Mouse (Mus musculus): Measurements from ENCODE around the gene Gna11. TPM values are rescaled to one million over a fixed set of nuclear protein-coding genes. Genes with fewer than 3 reads are reported as not detected.

Gna11 gene
- polyA plus RNA-seq, 2 experiments: 89.1 to 97.4 TPM

- no peak overlapping the region for H3K4me3 ChIP-seq (replicated peaks; ENCODE audit: low read length)
- ATAC-seq (ENCODE audit: low FRiP score, low read depth) (no peak), DNase-seq (ENCODE audit: low spot score) (no peak)
- no peaks in the 10 kb centered on the region for H3K9me3 ChIP-seq (ENCODE audit: control insufficient read depth, low read length)
- TF ChIP-seq POLR2A (IDR thresholded peaks at IDR 0.05; ENCODE audit: borderline replicate concordance, extremely low read depth, insufficient read depth, insufficient read length): no peak
- H3K4me1 ChIP-seq (ENCODE audit: control insufficient read depth, insufficient read depth, low read length): peaks cover 12% of the 10 kb centered on the region
- peaks cover 40% of the 10 kb centered on the region for H3K36me3 ChIP-seq (ENCODE audit: control insufficient read depth, insufficient read depth, low read length)
- no peaks in the 10 kb centered on the region for H3K27me3 ChIP-seq (ENCODE audit: control insufficient read depth, insufficient read depth, low read length)
- peak overlapping the region; percentile 80; the same call in 1 of the 2 replicates for H3K9ac ChIP-seq (ENCODE audit: low read depth, low read length, severe bottlenecking)
- peak overlapping the region; percentile 96; the same call in 1 of the 2 replicates for H3K4me2 ChIP-seq (replicated peaks; ENCODE audit: low read depth, low read length, severe bottlenecking)
- WGBS: 80% methylated on average over 11 of the region's 11 CpGs
- no peak overlapping the region for H3K27ac ChIP-seq (replicated peaks; ENCODE audit: low read depth, low read length)
Observed at GRCm38 (mm10) chr10:81494260-81495041, 50.5 kb downstream of the Gna11 start.

GRCm38 (mm10) chr10:81493601-81494220, 51.3 kb downstream of the Gna11 start:
- Histone ChIP-seq H3K4me2 (replicated peaks; ENCODE audit: low read depth, low read length, severe bottlenecking) (no peak overlapping the region), H3K36me3 (ENCODE audit: control insufficient read depth, insufficient read depth, low read length) (peaks cover 47% of the 10 kb centered on the region), H3K4me1 (ENCODE audit: control insufficient read depth, insufficient read depth, low read length) (peaks cover 12% of the 10 kb centered on the region), H3K27me3 (ENCODE audit: control insufficient read depth, insufficient read depth, low read length) (no peaks in the 10 kb centered on the region), H3K9me3 (ENCODE audit: control insufficient read depth, low read length) (no peaks in the 10 kb centered on the region), H3K27ac (replicated peaks; ENCODE audit: low read depth, low read length) (no peak overlapping the region), H3K9ac (ENCODE audit: low read depth, low read length, severe bottlenecking) (no peak overlapping the region), H3K4me3 (replicated peaks; ENCODE audit: low read length) (no peak overlapping the region)
- 78% methylated on average over 8 of the region's 8 CpGs for WGBS
- no peak for ATAC-seq (ENCODE audit: low FRiP score, low read depth)
- no peak for DNase-seq (ENCODE audit: low spot score)
- no peak for TF ChIP-seq POLR2A (IDR thresholded peaks at IDR 0.05; ENCODE audit: borderline replicate concordance, extremely low read depth, insufficient read depth, insufficient read length)

GRCm38 (mm10) chr10:81492606-81493240, 52.3 kb downstream of the Gna11 start:
- Histone ChIP-seq H3K27ac (replicated peaks; ENCODE audit: low read depth, low read length) (no peak overlapping the region), H3K4me1 (ENCODE audit: control insufficient read depth, insufficient read depth, low read length) (peaks cover 12% of the 10 kb centered on the region), H3K9me3 (ENCODE audit: control insufficient read depth, low read length) (no peaks in the 10 kb centered on the region), H3K27me3 (ENCODE audit: control insufficient read depth, insufficient read depth, low read length) (no peaks in the 10 kb centered on the region), H3K9ac (ENCODE audit: low read depth, low read length, severe bottlenecking) (no peak overlapping the region), H3K4me2 (replicated peaks; ENCODE audit: low read depth, low read length, severe bottlenecking) (no peak overlapping the region), H3K4me3 (replicated peaks; ENCODE audit: low read length) (no peak overlapping the region), H3K36me3 (ENCODE audit: control insufficient read depth, insufficient read depth, low read length) (peaks cover 56% of the 10 kb centered on the region)
- no peak for TF ChIP-seq POLR2A (IDR thresholded peaks at IDR 0.05; ENCODE audit: borderline replicate concordance, extremely low read depth, insufficient read depth, insufficient read length)
- ATAC-seq (ENCODE audit: low FRiP score, low read depth) (no peak), DNase-seq (ENCODE audit: low spot score) (no peak)
- WGBS: 80% methylated on average over 11 of the region's 11 CpGs

- no peak overlapping the region for H3K9ac ChIP-seq (ENCODE audit: low read depth, low read length, severe bottlenecking)
- no peaks in the 10 kb centered on the region for H3K9me3 ChIP-seq (ENCODE audit: control insufficient read depth, low read length)
- ATAC-seq (ENCODE audit: low FRiP score, low read depth) (no peak), DNase-seq (ENCODE audit: low spot score) (no peak)
- H3K27me3 ChIP-seq (ENCODE audit: control insufficient read depth, insufficient read depth, low read length): no peaks in the 10 kb centered on the region
- WGBS: 92% methylated on average over 9 of the region's 9 CpGs
- TF ChIP-seq POLR2A (IDR thresholded peaks at IDR 0.05; ENCODE audit: borderline replicate concordance, extremely low read depth, insufficient read depth, insufficient read length): no peak
- no peak overlapping the region for H3K27ac ChIP-seq (replicated peaks; ENCODE audit: low read depth, low read length)
- H3K4me1 ChIP-seq (ENCODE audit: control insufficient read depth, insufficient read depth, low read length): peaks cover 12% of the 10 kb centered on the region
- H3K36me3 ChIP-seq (ENCODE audit: control insufficient read depth, insufficient read depth, low read length): peaks cover 71% of the 10 kb centered on the region
- no peak overlapping the region for H3K4me3 ChIP-seq (replicated peaks; ENCODE audit: low read length)
- no peak overlapping the region for H3K4me2 ChIP-seq (replicated peaks; ENCODE audit: low read depth, low read length, severe bottlenecking)
Observed at GRCm38 (mm10) chr10:81491018-81491417, 54.0 kb downstream of the Gna11 start.

GRCm38 (mm10) chr10:81489941-81490340, 55.0 kb downstream of the Gna11 start:
- WGBS: 79% methylated on average over 14 of the region's 14 CpGs
- TF ChIP-seq POLR2A (IDR thresholded peaks at IDR 0.05; ENCODE audit: borderline replicate concordance, extremely low read depth, insufficient read depth, insufficient read length): no peak
- ATAC-seq (ENCODE audit: low FRiP score, low read depth): no peak

More at GRCm38 (mm10) chr10:81489941-81490340, 55.0 kb downstream of the Gna11 start:
- Histone ChIP-seq H3K9ac (ENCODE audit: low read depth, low read length, severe bottlenecking) (no peak overlapping the region), H3K4me1 (ENCODE audit: control insufficient read depth, insufficient read depth, low read length) (peaks cover 5% of the 10 kb centered on the region), H3K27me3 (ENCODE audit: control insufficient read depth, insufficient read depth, low read length) (no peaks in the 10 kb centered on the region), H3K4me2 (replicated peaks; ENCODE audit: low read depth, low read length, severe bottlenecking) (no peak overlapping the region), H3K36me3 (ENCODE audit: control insufficient read depth, insufficient read depth, low read length) (peaks cover 71% of the 10 kb centered on the region), H3K9me3 (ENCODE audit: control insufficient read depth, low read length) (no peaks in the 10 kb centered on the region), H3K4me3 (replicated peaks; ENCODE audit: low read length) (no peak overlapping the region), H3K27ac (replicated peaks; ENCODE audit: low read depth, low read length) (no peak overlapping the region)
- DNase-seq (ENCODE audit: low spot score): no peak
